ENCODE assay signal across 8 mouse cellular contexts in genomic region chr3:121736025-121736744, GRCm38 (mm10). TPM values are rescaled to one million over a fixed set of nuclear protein-coding genes. Genes with fewer than 3 reads are reported as not detected.
DNase-seq lines count a peak whose midpoint lies in the region; ATAC-seq and TF ChIP-seq lines count a peak whose summit lies in the region.

No protein-coding gene starts in this region.

- peak; percentile 100 for TF ChIP-seq EP300 in heart, postnatal 0 days (IDR thresholded peaks at IDR 0.05; ENCODE audit: low read depth)
- no peak for TF ChIP-seq EP300 in liver, embryonic 14.5 days (IDR thresholded peaks at IDR 0.05; ENCODE audit: low read depth)

- TF ChIP-seq POLR2A in testis, adult 2 months (IDR thresholded peaks at IDR 0.05; ENCODE audit: control insufficient read depth, low read depth, low read length): peak; percentile 34; the same call in 1 of the 2 replicates

- peaks cover 64% of the 10 kb centered on the region for H3K4me1 ChIP-seq in E14TG2a.4 (replicated peaks; ENCODE audit: low read depth, low read length)
- 0 out of 2 replicates have a peak, but pooled peaks cover 3% of the 10 kb centered on the region for H3K4me1 ChIP-seq in forebrain, embryonic 14.5 days (ENCODE audit: control insufficient read depth, insufficient read depth, low read length)
- H3K4me1 ChIP-seq in heart, postnatal 0 days (ENCODE audit: control insufficient read depth, insufficient read depth): peaks cover 15% of the 10 kb centered on the region
- peaks cover 0 to 9% of the 10 kb centered on the region in 2 experiments; a peak in 2 of 4 replicates for H3K4me1 ChIP-seq in liver, embryonic 14.5 days (replicated peaks; ENCODE audit: control insufficient read depth in 2 of 2, insufficient read depth in 2 of 2, low read length in 1 of 2)
- peaks cover 6% of the 10 kb centered on the region; the same call in 1 of the 2 replicates for H3K4me1 ChIP-seq in neural tube, embryonic 13.5 days (replicated peaks)
- no peaks in the 10 kb centered on the region for H3K4me1 ChIP-seq in testis, adult 2 months (ENCODE audit: control insufficient read depth, insufficient read depth, low read length)

- peak overlapping the region; percentile 49 for H3K4me3 ChIP-seq in E14TG2a.4 (replicated peaks; ENCODE audit: low read length)
- H3K4me3 ChIP-seq in forebrain, embryonic 14.5 days (ENCODE audit: low read depth, low read length): no peak overlapping the region
- H3K4me3 ChIP-seq in heart, postnatal 0 days (ENCODE audit: low read depth, low read length): no peak overlapping the region
- no peak overlapping the region for H3K4me3 ChIP-seq in liver, embryonic 14.5 days (ENCODE audit: insufficient read depth in 1 of 2, low read depth in 2 of 2, low read length in 2 of 2)
- H3K4me3 ChIP-seq in neural tube, embryonic 13.5 days: no peak overlapping the region
- no peak overlapping the region for H3K4me3 ChIP-seq in testis, adult 2 months (ENCODE audit: control insufficient read depth, low read depth, low read length)

- H3K9me3 ChIP-seq in E14TG2a.4 (ENCODE audit: low read length): no peaks in the 10 kb centered on the region
- H3K9me3 ChIP-seq in forebrain, embryonic 14.5 days (replicated peaks; ENCODE audit: control insufficient read depth, low read length): no peaks in the 10 kb centered on the region
- no peaks in the 10 kb centered on the region for H3K9me3 ChIP-seq in heart, postnatal 0 days (replicated peaks; ENCODE audit: control insufficient read depth, low read length)
- H3K9me3 ChIP-seq in liver, embryonic 14.5 days (ENCODE audit: control insufficient read depth, low read length): no peaks in the 10 kb centered on the region
- no peaks in the 10 kb centered on the region for H3K9me3 ChIP-seq in neural tube, embryonic 13.5 days

- peak; percentile 26 for DNase-seq in c-Kit-positive CD71-positive TER-119-positive erythroid progenitor cells, embryonic 14.5 days (ENCODE audit: low spot score)
- DNase-seq in forebrain, embryonic 14.5 days (ENCODE audit: low spot score): peak; percentile 89
- peak; percentile 96 for DNase-seq in heart, postnatal 0 days (ENCODE audit: low spot score)
- DNase-seq in kidney, postnatal 25 days: peak; percentile 88 to 89
- peak in 2 of 3 experiments; percentile 11 to 20 for DNase-seq in liver, embryonic 14.5 days (ENCODE audit: low read depth in 3 of 3, low spot score in 3 of 3)

- ATAC-seq in forebrain, embryonic 14.5 days: peak; percentile 92
- peak; percentile 97 for ATAC-seq in heart, postnatal 0 days (ENCODE audit: insufficient read depth, low read depth)
- ATAC-seq in liver, embryonic 14.5 days (ENCODE audit: insufficient read depth): no peak
- peak; percentile 93 for ATAC-seq in neural tube, embryonic 13.5 days (ENCODE audit: low read depth)

- H3K27ac ChIP-seq in forebrain, embryonic 14.5 days (ENCODE audit: low read depth, low read length): peak overlapping the region; percentile 6; the same call in 1 of the 2 replicates
- peak overlapping the region; percentile 96 for H3K27ac ChIP-seq in heart, postnatal 0 days (ENCODE audit: low read depth)
- no peak overlapping the region for H3K27ac ChIP-seq in liver, embryonic 14.5 days
- H3K27ac ChIP-seq in neural tube, embryonic 13.5 days (replicated peaks): peak overlapping the region; percentile 35; the same call in 1 of the 2 replicates
- H3K27ac ChIP-seq in testis, adult 2 months (ENCODE audit: control insufficient read depth, insufficient read depth, low read depth, low read length): peak overlapping the region; percentile 90

- TF ChIP-seq CTCF in E14TG2a.4 (conservative IDR thresholded peaks at IDR 0.05; ENCODE audit: low read length): peak; percentile 65
- TF ChIP-seq CTCF in heart, postnatal 0 days (IDR thresholded peaks at IDR 0.05; ENCODE audit: low read depth): peak; percentile 82
- peak; percentile 77 for TF ChIP-seq CTCF in liver, embryonic 14.5 days (IDR thresholded peaks at IDR 0.05; ENCODE audit: low read depth)
- TF ChIP-seq CTCF in testis, adult 2 months (IDR thresholded peaks at IDR 0.05; ENCODE audit: control insufficient read depth, insufficient read depth, insufficient replicate concordance, low read depth, low read length): peak; percentile 65; the same call in 1 of the 2 replicates

- H3K9ac ChIP-seq in forebrain, embryonic 14.5 days (ENCODE audit: low read length): no peak overlapping the region
- 0 out of 2 replicates have a peak overlapping the region, but pooled peaks have one; percentile 20 for H3K9ac ChIP-seq in heart, postnatal 0 days (replicated peaks; ENCODE audit: low read depth, low read length)
- H3K9ac ChIP-seq in liver, embryonic 14.5 days (replicated peaks): no peak overlapping the region
- H3K9ac ChIP-seq in neural tube, embryonic 13.5 days: no peak overlapping the region; the same call in 1 of the 2 replicates

- H3K27me3 ChIP-seq in E14TG2a.4 (ENCODE audit: insufficient read depth, low read length): peaks cover 8% of the 10 kb centered on the region
- no peaks in the 10 kb centered on the region for H3K27me3 ChIP-seq in forebrain, embryonic 14.5 days (replicated peaks; ENCODE audit: control insufficient read depth, insufficient read depth, low read length)
- no peaks in the 10 kb centered on the region for H3K27me3 ChIP-seq in heart, postnatal 0 days (ENCODE audit: control insufficient read depth, insufficient read depth, low read length)
- H3K27me3 ChIP-seq in liver, embryonic 14.5 days (ENCODE audit: control insufficient read depth, insufficient read depth, low read length): no peaks in the 10 kb centered on the region
- no peaks in the 10 kb centered on the region for H3K27me3 ChIP-seq in neural tube, embryonic 13.5 days
- no peaks in the 10 kb centered on the region for H3K27me3 ChIP-seq in testis, adult 2 months (ENCODE audit: control insufficient read depth, insufficient read depth, low read length)

- peaks cover 16% of the 10 kb centered on the region for H3K36me3 ChIP-seq in E14TG2a.4 (ENCODE audit: insufficient read depth, low read length)
- H3K36me3 ChIP-seq in forebrain, embryonic 14.5 days (ENCODE audit: control insufficient read depth, insufficient read depth, low read length): 0 out of 2 replicates have a peak, but pooled peaks cover 12% of the 10 kb centered on the region
- peaks cover 28% of the 10 kb centered on the region for H3K36me3 ChIP-seq in heart, postnatal 0 days (replicated peaks; ENCODE audit: control insufficient read depth, insufficient read depth, low read length)
- no peaks in the 10 kb centered on the region for H3K36me3 ChIP-seq in liver, embryonic 14.5 days (replicated peaks; ENCODE audit: control insufficient read depth, insufficient read depth, low read depth)
- peaks cover 6% of the 10 kb centered on the region; the same call in 1 of the 2 replicates for H3K36me3 ChIP-seq in neural tube, embryonic 13.5 days
- H3K36me3 ChIP-seq in testis, adult 2 months (ENCODE audit: control insufficient read depth, insufficient read depth, low read length): no peaks in the 10 kb centered on the region

- 25% methylated on average over 18 of the region's 18 CpGs for WGBS in forebrain, embryonic 14.5 days
- 10% methylated on average over 18 of the region's 18 CpGs for WGBS in heart, postnatal 0 days
- 40% methylated on average over 18 of the region's 18 CpGs for WGBS in liver, embryonic 14.5 days (ENCODE audit: insufficient replicate concordance)
- WGBS in neural tube, embryonic 13.5 days: 32% methylated on average over 18 of the region's 18 CpGs

- H3K4me2 ChIP-seq in forebrain, embryonic 14.5 days (ENCODE audit: low read length): no peak overlapping the region
- peak overlapping the region; percentile 33 for H3K4me2 ChIP-seq in heart, postnatal 0 days (ENCODE audit: low read depth, low read length)
- H3K4me2 ChIP-seq in liver, embryonic 14.5 days (ENCODE audit: low read depth): no peak overlapping the region
- no peak overlapping the region for H3K4me2 ChIP-seq in neural tube, embryonic 13.5 days

RNA-seq across cellular contexts. Expression of gene F3, which starts 12.8 kb away (rescaled TPM):
- polyA plus RNA-seq in forebrain, embryonic 14.5 days (2014; fragmentation: Nextera tagmentation; extraction: Ambion mirVana): 8.8 and 11.0 TPM in 2 replicates
- 5.2 and 10.8 TPM in 2 replicates for total RNA-seq in heart, postnatal 0 days (2014; rRNA removed; ENCODE audit: low replicate concordance)
- 13.7 and 14.6 TPM in 2 replicates for polyA plus RNA-seq in heart, postnatal 0 days (2015; fragmentation: Nextera tagmentation; extraction: Ambion mirVana)
- 0.27 and 0.33 TPM in 2 replicates for polyA plus RNA-seq in liver, embryonic 14.5 days (2012; rRNA removed)
- 0.39 TPM in 2 replicates for polyA plus RNA-seq in liver, embryonic 14.5 days (2014; fragmentation: Nextera tagmentation; extraction: Ambion mirVana)
- polyA plus RNA-seq in neural tube, embryonic 13.5 days (2015; fragmentation: Nextera tagmentation; extraction: Ambion mirVana): 4.4 and 4.5 TPM in 2 replicates
- 3.5 and 4.2 TPM in 2 replicates for polyA plus RNA-seq in testis, adult 2 months (2012; rRNA removed)

Comparison
In these comparisons a context has a peak if more than half of its experiments do, and no peak if none do; other contexts are left out.
1. DNase-seq: peak in every context shown above with its lines; median percentile 96 in heart, postnatal 0 days; 89 in forebrain, embryonic 14.5 days; 88 in kidney, postnatal 25 days; 26 in c-Kit-positive CD71-positive TER-119-positive erythroid progenitor cells, embryonic 14.5 days; 16 in liver, embryonic 14.5 days.